Mouse (Mus musculus): ENCODE data around the gene A730015C16Rik. TPM values are rescaled to one million over a fixed set of nuclear protein-coding genes. Genes with fewer than 3 reads are reported as not detected.
A peak's percentile ranks its signal among the peaks of the same experiment; 100 is the strongest.

Gene A730015C16Rik
- polyA plus RNA-seq, 1 experiment from 2014 or later: 0.53 TPM

DNA sequence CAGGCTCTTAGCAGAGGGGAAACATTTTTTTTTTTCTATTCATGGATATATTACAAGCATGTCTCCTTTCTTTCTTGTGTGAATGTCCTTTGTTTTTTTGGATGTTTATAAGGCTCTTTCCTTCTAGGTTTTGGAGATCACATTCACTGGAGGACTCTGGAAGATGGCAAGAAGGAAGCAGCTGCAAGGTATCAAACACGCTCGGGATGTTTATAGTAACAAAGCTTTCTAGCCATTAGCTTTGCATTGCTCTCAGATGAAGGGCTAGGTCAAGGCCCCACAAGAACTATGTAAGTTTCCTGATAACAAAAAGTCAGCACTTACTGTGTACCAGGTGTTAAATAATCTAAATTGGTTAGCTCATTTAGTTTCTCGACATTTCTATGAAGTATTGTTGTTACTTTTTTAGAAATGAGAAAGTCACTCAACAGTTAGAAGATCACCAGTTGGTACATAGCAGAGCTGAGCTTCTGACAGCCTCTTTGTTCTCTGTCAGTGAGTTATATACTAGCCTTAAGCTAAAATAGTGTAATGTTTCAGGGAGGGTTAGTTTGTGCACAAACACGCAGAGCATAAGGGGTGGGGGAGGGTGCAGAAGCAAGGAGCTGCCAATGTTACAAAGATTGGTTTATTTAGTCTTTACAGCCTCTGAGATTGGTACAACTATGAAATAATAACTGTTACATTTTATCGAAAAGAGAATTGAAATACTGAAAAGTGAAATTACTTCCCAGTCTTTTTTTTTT is 2.4 kb downstream of the A730015C16Rik start:
- no peak for TF ChIP-seq CTCF (IDR thresholded peaks at IDR 0.05)
- in situ Hi-C loops (cut with MboI; ENCODE audit: low pct_unique_long_range_greater_than_20kb): no loop called here
- CTCF ChIA-PET: interaction anchor here (1.1 kb wide), 1 partner anchor 71 kb away, joined by 3 read pairs; no protein-coding TSS in a partner anchor

DNA sequence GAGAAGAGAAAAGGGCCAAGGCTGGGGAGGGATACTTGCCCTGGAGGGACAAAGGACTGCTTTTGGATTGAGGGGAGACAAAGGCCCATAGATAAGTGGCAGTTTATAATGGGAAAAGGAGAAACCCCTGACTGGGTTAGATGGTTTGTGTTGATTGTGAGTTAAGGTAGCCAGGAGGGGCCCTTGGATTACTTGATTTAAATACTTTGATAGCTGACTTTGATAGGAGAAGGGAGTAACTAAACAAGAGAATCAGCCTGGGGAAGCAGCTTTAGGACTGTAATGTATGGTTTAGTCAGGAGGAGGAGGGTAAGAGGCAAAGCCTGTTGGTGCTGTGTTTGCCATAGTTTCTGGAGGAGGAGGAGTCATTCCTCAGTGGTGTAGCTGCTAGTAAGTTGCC is 5.1 kb downstream of the A730015C16Rik start:
- ChIA-PET POLR2A (no interaction called here), CTCF (no interaction called here)
- no peaks in the 10 kb centered on the region for H3K27me3 ChIP-seq
- no peak for TF ChIP-seq CTCF (IDR thresholded peaks at IDR 0.05)
- no peak for ATAC-seq
- in situ Hi-C loops (cut with MboI; ENCODE audit: low pct_unique_long_range_greater_than_20kb): no loop called here
- no peak for DNase-seq (ENCODE audit: low read depth, low spot score)

More for the DNA sequence above, 2.4 kb downstream of the A730015C16Rik start:
- POLR2A ChIA-PET: interaction anchor here (0.7 to 1.0 kb wide), 2 partner anchors 13 to 15 kb away, joined by 3 to 4 read pairs; partner anchors contain the start of gene Btf3l4
- DNase-seq (ENCODE audit: low read depth, low spot score) (no peak), ATAC-seq (no peak)
- H3K27me3 ChIP-seq: no peaks in the 10 kb centered on the region

DNA sequence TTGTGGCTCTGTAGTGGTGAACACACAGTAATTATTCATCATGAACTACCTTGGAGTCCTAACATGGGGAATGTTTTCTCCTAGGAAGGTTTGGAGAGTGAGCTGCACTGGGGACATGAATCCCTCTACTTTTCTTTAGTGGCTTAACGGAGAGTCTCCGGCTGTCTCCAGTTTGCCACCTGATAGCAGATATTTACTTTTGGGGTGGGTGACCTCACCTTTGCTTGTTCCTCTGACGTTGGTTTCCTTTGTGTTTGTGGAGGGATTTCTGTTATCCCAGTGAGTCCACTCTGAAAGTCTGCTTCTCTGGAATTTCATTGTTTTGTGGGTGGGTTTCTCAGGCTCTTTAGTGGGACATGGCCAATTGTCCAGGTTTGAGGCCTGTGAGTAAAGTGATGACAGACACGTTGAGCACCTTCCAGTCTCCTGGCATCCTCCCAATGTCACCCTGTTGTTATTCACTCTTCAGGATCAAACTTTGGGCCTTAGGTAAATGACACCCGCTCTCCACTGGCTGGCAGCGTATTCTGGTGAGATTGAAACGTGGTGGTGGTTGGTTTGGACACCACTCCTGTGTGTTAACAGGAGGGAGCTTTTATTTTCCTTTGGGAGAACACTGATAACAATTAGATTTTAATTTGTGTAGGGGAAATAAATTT is 6.4 kb downstream of the A730015C16Rik start:
- DNase-seq (ENCODE audit: low read depth, low spot score): no peak
- POLR2A ChIA-PET: no interaction called here
- CTCF ChIA-PET: no interaction called here
- in situ Hi-C loops (cut with MboI; ENCODE audit: low pct_unique_long_range_greater_than_20kb): no loop called here
- no peaks in the 10 kb centered on the region for H3K27me3 ChIP-seq
- no peak for ATAC-seq
- no peak for TF ChIP-seq CTCF (IDR thresholded peaks at IDR 0.05)

DNA sequence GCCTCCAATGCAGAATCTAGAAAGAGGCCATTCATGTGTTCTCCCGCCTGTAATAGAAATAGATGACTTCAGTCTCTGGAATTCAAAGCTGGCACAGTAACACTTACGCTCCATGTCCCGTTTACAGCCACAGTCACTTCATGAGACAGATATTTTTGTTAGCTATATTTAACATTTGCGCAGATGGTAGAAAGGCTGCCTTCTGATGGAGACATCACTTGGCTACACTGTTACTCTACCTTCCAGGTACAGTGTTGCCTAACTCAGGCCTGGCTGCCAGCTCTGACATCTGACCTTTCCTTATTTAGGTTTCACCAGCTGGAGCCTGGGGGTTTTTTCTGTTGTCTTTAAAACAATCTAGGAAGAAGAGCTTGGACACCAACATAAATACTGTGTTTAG is 10.4 kb downstream of the A730015C16Rik start:
- no peak for ATAC-seq
- ChIA-PET CTCF (interaction anchor here (1.5 kb wide), 1 partner anchor 10 kb away, joined by 3 read pairs; the partner anchor contains the start of genes A730015C16Rik and Kti12), POLR2A (interaction anchor here (0.9 kb wide), 1 partner anchor 9 kb away, joined by 4 read pairs; no protein-coding TSS in a partner anchor)
- no peak for DNase-seq (ENCODE audit: low read depth, low spot score)
- no peak for TF ChIP-seq CTCF (IDR thresholded peaks at IDR 0.05)
- H3K27me3 ChIP-seq: no peaks in the 10 kb centered on the region
- in situ Hi-C loops (cut with MboI; ENCODE audit: low pct_unique_long_range_greater_than_20kb): no loop called here

DNA sequence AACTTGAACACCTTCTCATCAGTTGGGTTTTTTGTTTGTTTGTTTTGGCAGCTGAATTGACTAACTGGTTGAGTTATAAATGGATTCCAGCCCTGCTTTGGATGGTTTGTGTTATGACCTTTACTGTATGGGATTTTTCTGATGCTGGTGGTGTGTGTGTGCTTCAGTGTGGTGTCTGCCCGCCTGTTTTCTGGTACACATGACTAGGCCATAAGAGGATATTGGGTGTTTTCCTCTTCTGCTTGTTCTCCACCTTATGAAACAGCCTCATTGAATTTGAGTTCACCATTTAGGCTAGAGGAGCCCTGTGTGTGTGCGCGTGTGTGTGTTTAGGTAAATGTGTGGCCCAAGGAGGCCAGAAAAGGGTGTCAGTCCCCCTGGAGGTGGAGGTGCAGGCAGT is 12.9 kb downstream of the A730015C16Rik start:
- no peak for TF ChIP-seq CTCF (IDR thresholded peaks at IDR 0.05)
- CTCF ChIA-PET: no interaction called here
- DNase-seq (ENCODE audit: low read depth, low spot score) (no peak), ATAC-seq (no peak)
- POLR2A ChIA-PET: interaction anchor here (1.0 kb wide), 1 partner anchor 13 kb away, joined by 3 read pairs; the partner anchor contains the start of gene A730015C16Rik
- in situ Hi-C loops (cut with MboI; ENCODE audit: low pct_unique_long_range_greater_than_20kb): no loop called here
- no peaks in the 10 kb centered on the region for H3K27me3 ChIP-seq

DNA sequence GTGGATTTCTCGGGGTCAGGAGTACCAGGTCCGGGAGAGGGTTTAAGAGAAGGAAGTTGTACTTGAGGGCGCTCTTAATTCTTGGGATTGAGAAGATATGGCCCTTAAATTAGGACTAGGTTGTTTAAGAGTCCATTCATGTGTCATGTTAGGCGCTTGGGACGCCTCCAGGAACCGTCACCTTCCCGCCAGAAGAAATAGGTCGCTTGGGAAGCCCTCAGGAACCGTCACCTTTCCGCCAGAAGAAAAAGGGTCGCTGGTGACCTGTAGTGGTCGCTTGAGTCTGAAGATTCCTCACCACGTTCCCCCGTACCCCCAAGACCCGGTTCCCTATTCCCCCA is 13.5 kb downstream of the A730015C16Rik start:
- no peaks in the 10 kb centered on the region for H3K27me3 ChIP-seq
- in situ Hi-C loops (cut with MboI; ENCODE audit: low pct_unique_long_range_greater_than_20kb): no loop called here
- ATAC-seq: no peak
- CTCF ChIA-PET: no interaction called here
- POLR2A ChIA-PET: interaction anchor here (0.7 to 1.0 kb wide), 2 partner anchors 13 to 60 kb away, joined by 3 read pairs; partner anchors contain the start of gene A730015C16Rik
- TF ChIP-seq CTCF (IDR thresholded peaks at IDR 0.05): no peak
- DNase-seq (ENCODE audit: low read depth, low spot score): no peak

DNA sequence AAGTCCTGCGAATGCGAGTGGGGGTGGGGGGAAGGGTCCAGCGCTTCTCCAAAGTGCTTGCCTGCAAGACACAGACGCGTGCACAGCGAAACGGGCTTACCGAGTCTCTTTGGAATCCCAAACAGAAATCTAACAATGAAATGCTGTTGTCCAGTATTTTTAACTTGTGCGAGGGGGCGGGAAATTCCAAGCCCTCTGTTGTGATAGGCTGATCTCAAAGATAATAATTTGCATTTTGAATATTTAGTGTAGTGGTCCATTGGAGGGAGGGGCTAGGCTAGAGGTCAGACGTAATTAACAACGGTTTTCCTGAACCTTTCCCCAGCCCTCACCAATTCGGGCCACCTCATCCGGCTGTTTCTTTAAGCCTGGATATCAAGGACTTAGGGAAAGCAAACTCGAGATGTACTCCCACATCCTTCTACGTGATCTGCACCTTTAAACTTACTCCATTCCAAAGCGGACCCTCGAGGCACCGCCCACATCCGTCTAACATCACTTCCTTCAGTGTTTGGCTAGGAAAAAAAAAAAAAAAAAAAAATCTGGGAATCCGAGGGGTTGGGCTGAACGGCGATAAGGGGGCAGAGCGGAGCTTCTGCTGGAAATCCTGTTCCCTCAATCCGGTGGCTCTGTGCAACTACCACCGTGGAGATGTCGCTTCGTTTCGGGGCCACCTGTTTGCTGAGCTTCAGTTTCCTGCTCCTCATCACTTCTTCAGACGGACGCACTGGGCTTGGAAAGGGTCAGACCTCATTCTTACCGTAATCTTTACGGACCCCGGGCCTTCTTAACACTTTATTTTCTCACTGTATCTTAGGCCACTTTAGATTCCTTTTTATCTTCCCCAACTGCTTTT is 14.1 kb downstream of the A730015C16Rik start, which contains the start of gene Txndc12:
Txndc12 (plus strand) TSS at position 487 of the 856 bp plus-strand sequence.
- ChIA-PET CTCF (no interaction called here), POLR2A (interaction anchor here (0.6 to 0.8 kb wide), 3 partner anchors 13 to 808 kb away, joined by 3 read pairs; partner anchors contain the start of gene Kti12)
- TF ChIP-seq CTCF (IDR thresholded peaks at IDR 0.05): no peak
- in situ Hi-C loops (cut with MboI; ENCODE audit: low pct_unique_long_range_greater_than_20kb): no loop called here
- no peak for DNase-seq (ENCODE audit: low read depth, low spot score)
- H3K27me3 ChIP-seq: no peaks in the 10 kb centered on the region
- ATAC-seq: peak; percentile 58

DNA sequence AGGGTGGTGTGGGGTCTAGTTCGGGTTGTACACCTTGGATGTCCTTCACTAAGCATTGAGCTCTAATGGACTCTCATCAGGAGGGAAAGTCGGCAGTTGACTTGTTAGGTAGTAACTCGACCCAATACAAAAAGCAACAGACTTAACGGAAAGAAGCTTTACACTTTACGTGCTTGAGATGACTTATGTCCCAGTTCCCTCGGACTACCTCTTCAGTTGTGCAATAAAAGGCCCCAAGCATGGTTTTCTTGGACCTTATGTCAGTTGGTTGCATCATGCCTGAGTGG is 14.6 kb downstream of the A730015C16Rik start:
- H3K27me3 ChIP-seq: no peaks in the 10 kb centered on the region
- ChIA-PET POLR2A (interaction anchor here (0.6 to 1.4 kb wide), 3 partner anchors 12 to 807 kb away, joined by 3 to 4 read pairs (median 3); partner anchors contain the start of gene Kti12), CTCF (no interaction called here)
- TF ChIP-seq CTCF (IDR thresholded peaks at IDR 0.05): no peak
- DNase-seq (ENCODE audit: low read depth, low spot score) (no peak), ATAC-seq (no peak)
- in situ Hi-C loops (cut with MboI; ENCODE audit: low pct_unique_long_range_greater_than_20kb): no loop called here

DNA sequence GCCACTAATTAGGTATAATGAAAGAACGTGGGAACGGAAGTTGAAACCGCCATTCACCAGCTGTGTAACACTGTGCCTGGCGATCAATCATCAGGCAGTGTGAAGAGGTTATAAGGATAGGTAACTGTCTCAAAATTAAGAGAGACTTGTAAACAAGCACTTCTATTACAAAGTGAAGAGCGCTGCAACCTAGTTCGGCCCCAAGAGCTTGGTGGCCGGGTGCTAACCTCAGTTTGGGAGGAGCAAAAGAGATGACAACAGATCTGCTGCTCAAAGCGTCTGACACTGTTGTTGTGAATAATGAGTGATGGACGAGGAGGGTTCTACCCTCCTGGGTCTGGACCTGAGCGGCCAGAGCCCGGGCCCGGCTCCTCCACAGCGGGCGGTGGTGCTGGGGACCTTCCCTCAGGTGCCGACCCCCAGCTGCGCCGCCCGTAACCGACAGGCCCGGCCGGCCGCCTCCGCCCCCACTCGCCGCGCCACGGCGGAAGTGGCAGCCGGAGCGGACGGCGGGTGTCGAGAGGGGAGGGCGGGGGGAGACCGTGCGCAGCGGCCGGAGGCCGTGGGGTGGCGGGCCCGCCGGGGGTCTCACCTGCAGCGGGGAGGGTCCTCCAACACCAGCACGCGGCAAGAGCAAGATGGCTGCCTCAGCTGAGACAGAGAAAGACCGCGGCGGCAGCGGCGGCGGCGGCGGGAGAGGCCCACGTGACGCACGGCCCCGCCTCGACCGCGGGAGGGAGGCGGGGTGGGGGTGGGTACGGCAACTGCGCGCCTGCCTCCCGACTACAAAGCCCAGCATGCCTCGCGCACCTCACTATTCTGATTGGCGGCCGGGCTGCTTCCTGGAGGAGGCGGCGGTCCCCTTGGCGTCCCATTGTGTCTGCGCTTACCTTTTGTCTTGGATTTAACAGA is 15.2 kb downstream of the A730015C16Rik start, which contains the start of gene Btf3l4:
Btf3l4 (minus strand) TSS at position 699 of the 912 bp plus-strand sequence.
- in situ Hi-C loops (cut with MboI; ENCODE audit: low pct_unique_long_range_greater_than_20kb): no loop called here
- ATAC-seq: peak; percentile 83
- POLR2A ChIA-PET: interaction anchor here (0.6 to 1.4 kb wide), 2 partner anchors 13 to 806 kb away, joined by 3 to 4 read pairs; no protein-coding TSS in a partner anchor

More for the DNA sequence above, 15.2 kb downstream of the A730015C16Rik start, which contains the start of gene Btf3l4:
- no peak for DNase-seq (ENCODE audit: low read depth, low spot score)
- H3K27me3 ChIP-seq: no peaks in the 10 kb centered on the region
- CTCF ChIA-PET: no interaction called here
- no peak for TF ChIP-seq CTCF (IDR thresholded peaks at IDR 0.05)

Measured in Patski (cell line).